Mouse (Mus musculus) CD4-positive, CD25-positive, alpha-beta regulatory T cell (primary cell): ENCODE data around the gene Olfr132. TPM values are rescaled to one million over a fixed set of nuclear protein-coding genes. Genes with fewer than 3 reads are reported as not detected.

ENCODE experiments used
- polyA plus RNA-seq: library from polyadenylated mRNA; unstranded; fragments of 100-300 nt; shearing (Covaris generic); gene quantifications from one replicate; pipeline ENCODE4 v1.2.1, GENCODE M21; 2017

The Olfr132 gene
- polyA plus RNA-seq = not detected

GRCm38 (mm10) chr17:38134426-38134825 lies at the start of gene Olfr132:
Gene Olfr132 (minus strand): TSS chr17:38134526.

GRCm38 (mm10) chr17:38171088-38171487 lies 36.8 kb upstream of the Olfr132 start, which contains the start of gene Olfr134:
Gene Olfr134 (plus strand): TSS chr17:38171388.

GRCm38 (mm10) chr17:38144981-38145380 lies 10.7 kb upstream of the Olfr132 start, which contains the start of gene Olfr133:
Gene Olfr133 (plus strand): TSS chr17:38145281.

GRCm38 (mm10) chr17:38088593-38088992 lies 45.7 kb downstream of the Olfr132 start, which contains the start of gene Olfr131:
Gene Olfr131 (minus strand): TSS chr17:38088693.

Other genes with a start within 250 kb of the Olfr132 start
- not detected for gene Olfr127, start 234.1 kb downstream of the Olfr132 start, polyA plus RNA-seq
- gene Olfr128, start 214.0 kb downstream of the Olfr132 start, polyA plus RNA-seq = 0.08 TPM
- not detected for gene Olfr761, start 181.4 kb downstream of the Olfr132 start, polyA plus RNA-seq
- 0.10 TPM for gene Olfr129, start 74.4 kb downstream of the Olfr132 start, polyA plus RNA-seq
- gene Olfr130, start 70.6 kb downstream of the Olfr132 start, polyA plus RNA-seq = not detected
- not detected for gene Olfr131, start 45.8 kb downstream of the Olfr132 start, polyA plus RNA-seq
- not detected for gene Olfr133, start 10.8 kb upstream of the Olfr132 start, polyA plus RNA-seq
- not detected for gene Olfr134, start 36.9 kb upstream of the Olfr132 start, polyA plus RNA-seq
- not detected for gene Olfr135, start 69.8 kb upstream of the Olfr132 start, polyA plus RNA-seq
- gene Olfr138, start 126.5 kb upstream of the Olfr132 start, polyA plus RNA-seq = 0.20 TPM
- gene Olfr137, start 173.0 kb upstream of the Olfr132 start, polyA plus RNA-seq = not detected
- 0.23 TPM for gene Olfr136, start 195.3 kb upstream of the Olfr132 start, polyA plus RNA-seq